Mouse (Mus musculus): Measurements from ENCODE around the gene Commd8.

- TF ChIP-seq ZNF384 (IDR thresholded peaks at IDR 0.05; ENCODE audit: low read depth, low read length) = no peak
- no peak for TF ChIP-seq CHD2 (IDR thresholded peaks at IDR 0.05; ENCODE audit: low read depth, low read length)
- no peak for TF ChIP-seq HCFC1 (IDR thresholded peaks at IDR 0.05; ENCODE audit: borderline replicate concordance, insufficient read depth, low read length)
- no peak for TF ChIP-seq MAFK (IDR thresholded peaks at IDR 0.05; ENCODE audit: insufficient read depth, low read depth, low read length)
- no peak for TF ChIP-seq ZC3H11A (IDR thresholded peaks at IDR 0.05; ENCODE audit: borderline replicate concordance, low read depth, low read length)
Measured at GRCm38 (mm10) chr5:72158667-72159066, 9.3 kb downstream of the Commd8 start.

Data from ES-E14 (cell line).